Mouse (Mus musculus) testis, adult 2 months (tissue): Measurements from ENCODE around the gene Thegl.

Source experiments
- CTCF ChIP-seq: fragments of 200-500 bp; IDR thresholded peaks from 2 replicates; pipeline ENCODE4 v1.5.1; 2012; ENCODE audit warnings: low read depth, mild to moderate bottlenecking, inconsistent platforms, low read length, moderate library complexity; ENCODE audit not compliant: control insufficient read depth, insufficient read depth, insufficient replicate concordance
- POLR2A ChIP-seq: fragments of 200-500 bp; IDR thresholded peaks from 2 replicates; pipeline ENCODE4 v1.6.1; 2012; ENCODE audit warnings: low read depth, mild to moderate bottlenecking, inconsistent platforms, low read length, moderate library complexity; ENCODE audit not compliant: control insufficient read depth

GRCm38 (mm10) chr5:77089294-77089693 is 73.5 kb downstream of the Thegl start:
- no peak for TF ChIP-seq POLR2A
- peak; percentile 59; the same call in 1 of the 2 replicates for TF ChIP-seq CTCF
